Mouse (Mus musculus): ENCODE measurements around the gene Klhl3. TPM values are rescaled to one million over a fixed set of nuclear protein-coding genes. Genes with fewer than 3 reads are reported as not detected.

Gene Klhl3
- total and polyA plus RNA-seq, 2 experiments: 3.2 to 4.0 TPM

DNA sequence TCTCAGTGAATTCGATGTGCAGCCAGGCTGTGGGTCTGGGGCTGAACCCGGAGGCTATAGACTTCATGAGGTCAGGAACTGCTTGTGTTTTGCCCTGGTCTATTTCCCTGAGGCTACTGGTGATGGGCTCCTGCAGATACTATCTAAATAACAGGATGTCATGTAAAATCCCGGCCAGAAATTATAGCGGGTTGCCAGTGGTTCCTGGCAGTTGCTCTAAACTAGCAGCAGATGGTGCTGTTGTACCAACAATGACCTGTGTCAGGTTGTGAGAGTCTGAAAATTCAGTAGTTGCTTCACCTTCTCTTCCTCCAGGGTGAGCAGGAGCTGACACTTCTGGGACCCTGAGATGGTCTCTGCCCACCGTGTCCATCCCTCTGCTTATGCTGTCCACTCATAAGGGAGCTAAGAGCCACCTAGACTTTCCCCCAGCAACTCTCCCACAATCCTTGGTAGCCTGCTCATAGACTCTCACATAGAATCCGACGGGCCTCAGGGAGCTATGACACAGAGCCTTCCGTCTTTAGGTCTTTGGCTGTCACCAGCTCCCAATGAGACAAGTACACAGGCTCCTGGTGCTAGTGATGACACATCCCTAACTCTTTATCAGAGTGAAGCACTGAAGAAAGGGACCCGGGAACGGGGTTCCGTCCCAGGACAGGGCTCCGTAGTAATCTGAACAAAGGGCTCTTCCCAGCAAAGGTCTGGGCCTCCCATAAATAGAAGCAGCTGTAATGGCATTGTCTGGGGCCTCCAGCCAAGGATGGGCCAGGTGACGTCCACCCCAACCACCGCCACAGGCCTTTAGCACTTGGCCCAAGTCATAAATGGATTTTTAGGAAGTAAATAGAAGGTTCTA is 101.1 kb downstream of the Klhl3 start:
- Histone ChIP-seq H3K27me3 (ENCODE audit: control insufficient read depth, insufficient read depth, low read length) (no peaks in the 10 kb centered on the region), H3K9ac (ENCODE audit: low read depth, low read length) (no peak overlapping the region)
- peak; percentile 38 for DNase-seq (ENCODE audit: extremely low read depth, low read depth, low spot score)

DNA sequence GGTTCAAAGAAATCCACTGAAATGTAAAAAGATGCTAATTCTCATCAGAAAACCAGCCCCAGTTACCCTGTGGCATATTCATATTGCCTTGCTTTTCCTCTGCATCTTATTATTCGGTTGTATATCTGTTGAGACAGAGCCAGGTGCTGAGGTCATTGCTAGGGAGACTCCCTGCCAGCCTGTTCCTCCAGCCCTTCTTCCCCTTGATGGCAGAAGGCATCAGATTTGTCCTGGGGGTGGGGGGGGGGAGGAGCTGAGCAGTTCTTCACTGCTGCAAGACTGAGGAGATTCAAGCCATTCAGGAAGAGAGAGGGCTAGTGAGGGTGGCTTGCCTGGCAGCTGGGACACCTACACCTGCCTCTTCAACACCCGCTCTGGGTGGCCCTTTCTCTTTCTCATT is 101.9 kb downstream of the Klhl3 start:
- Histone ChIP-seq H3K4me1 (ENCODE audit: control insufficient read depth, insufficient read depth, low read length) (no peaks in the 10 kb centered on the region), H3K27me3 (ENCODE audit: control insufficient read depth, insufficient read depth, low read length) (no peaks in the 10 kb centered on the region), H3K9ac (ENCODE audit: low read depth, low read length) (no peak overlapping the region), H3K4me3 (ENCODE audit: insufficient read depth, low read depth, low read length) (no peak overlapping the region), H3K79me2 (ENCODE audit: control insufficient read depth, insufficient read depth, low read length) (no peaks in the 10 kb centered on the region), H3K27ac (replicated peaks; ENCODE audit: insufficient read depth, low read depth, low read length) (no peak overlapping the region), H3K36me3 (ENCODE audit: control insufficient read depth, insufficient read depth, low read length) (peaks cover 3% of the 10 kb centered on the region; the same call in 1 of the 2 replicates)
- TF ChIP-seq CTCF (IDR thresholded peaks at IDR 0.05; ENCODE audit: low read depth, low read length) (no peak), POLR2A (IDR thresholded peaks at IDR 0.05; ENCODE audit: extremely low read depth, insufficient read depth, low read length) (no peak)
- DNase-seq (ENCODE audit: extremely low read depth, low read depth, low spot score): no peak
- WGBS: 72% methylated on average over 2 of the region's 2 CpGs

More for the DNA sequence above, 101.1 kb downstream of the Klhl3 start:
- TF ChIP-seq POLR2A (IDR thresholded peaks at IDR 0.05; ENCODE audit: extremely low read depth, insufficient read depth, low read length): no peak
- TF ChIP-seq CTCF (IDR thresholded peaks at IDR 0.05; ENCODE audit: low read depth, low read length): peak; percentile 51; the same call in 1 of the 2 replicates
- H3K4me3 ChIP-seq (ENCODE audit: insufficient read depth, low read depth, low read length): no peak overlapping the region
- H3K36me3 ChIP-seq (ENCODE audit: control insufficient read depth, insufficient read depth, low read length): peaks cover 3% of the 10 kb centered on the region; the same call in 1 of the 2 replicates
- no peak overlapping the region for H3K27ac ChIP-seq (replicated peaks; ENCODE audit: insufficient read depth, low read depth, low read length)
- no peaks in the 10 kb centered on the region for H3K4me1 ChIP-seq (ENCODE audit: control insufficient read depth, insufficient read depth, low read length)
- H3K79me2 ChIP-seq (ENCODE audit: control insufficient read depth, insufficient read depth, low read length): no peaks in the 10 kb centered on the region
- 65% methylated on average over 14 of the region's 14 CpGs for WGBS

- Histone ChIP-seq H3K36me3 (ENCODE audit: control insufficient read depth, insufficient read depth, low read length) (peaks cover 3% of the 10 kb centered on the region; the same call in 1 of the 2 replicates), H3K9ac (ENCODE audit: low read depth, low read length) (no peak overlapping the region), H3K4me1 (ENCODE audit: control insufficient read depth, insufficient read depth, low read length) (no peaks in the 10 kb centered on the region), H3K4me3 (ENCODE audit: insufficient read depth, low read depth, low read length) (no peak overlapping the region), H3K27ac (replicated peaks; ENCODE audit: insufficient read depth, low read depth, low read length) (no peak overlapping the region), H3K79me2 (ENCODE audit: control insufficient read depth, insufficient read depth, low read length) (no peaks in the 10 kb centered on the region), H3K27me3 (ENCODE audit: control insufficient read depth, insufficient read depth, low read length) (no peaks in the 10 kb centered on the region)
- DNase-seq (ENCODE audit: extremely low read depth, low read depth, low spot score): no peak
- no peak for TF ChIP-seq CTCF (IDR thresholded peaks at IDR 0.05; ENCODE audit: low read depth, low read length)
- no peak for TF ChIP-seq POLR2A (IDR thresholded peaks at IDR 0.05; ENCODE audit: extremely low read depth, insufficient read depth, low read length)
- WGBS: 96% methylated on average over 7 of the region's 7 CpGs
These were observed 103.0 kb downstream of the Klhl3 start for GRCm38 (mm10) chr13:58010416-58010815.

GRCm38 (mm10) chr13:58009275-58009674 is 104.1 kb downstream of the Klhl3 start:
- Histone ChIP-seq H3K4me3 (ENCODE audit: insufficient read depth, low read depth, low read length) (no peak overlapping the region), H3K4me1 (ENCODE audit: control insufficient read depth, insufficient read depth, low read length) (no peaks in the 10 kb centered on the region), H3K27me3 (ENCODE audit: control insufficient read depth, insufficient read depth, low read length) (no peaks in the 10 kb centered on the region), H3K79me2 (ENCODE audit: control insufficient read depth, insufficient read depth, low read length) (no peaks in the 10 kb centered on the region), H3K36me3 (ENCODE audit: control insufficient read depth, insufficient read depth, low read length) (peaks cover 3% of the 10 kb centered on the region; the same call in 1 of the 2 replicates), H3K9ac (ENCODE audit: low read depth, low read length) (no peak overlapping the region), H3K27ac (replicated peaks; ENCODE audit: insufficient read depth, low read depth, low read length) (no peak overlapping the region)
- TF ChIP-seq CTCF (IDR thresholded peaks at IDR 0.05; ENCODE audit: low read depth, low read length) (no peak), POLR2A (IDR thresholded peaks at IDR 0.05; ENCODE audit: extremely low read depth, insufficient read depth, low read length) (no peak)
- DNase-seq (ENCODE audit: extremely low read depth, low read depth, low spot score): no peak
- 91% methylated on average over 13 of the region's 13 CpGs for WGBS

DNA sequence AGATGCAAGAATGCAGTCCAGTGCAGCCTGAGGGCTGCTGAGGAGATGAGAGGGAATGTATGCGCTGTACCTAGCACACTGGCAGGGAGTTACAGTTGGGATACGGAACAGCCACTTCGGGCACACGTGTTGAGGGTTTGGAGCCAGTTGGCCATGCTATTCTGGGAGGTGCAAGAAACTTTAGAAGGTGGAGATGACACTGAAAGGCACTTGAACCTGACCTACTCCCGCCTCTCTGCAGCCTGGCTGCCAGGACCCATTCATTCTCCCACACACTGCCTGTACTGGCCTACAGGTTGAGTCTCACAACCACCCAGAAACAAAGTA is 105.4 kb downstream of the Klhl3 start:
- H3K27me3 ChIP-seq (ENCODE audit: control insufficient read depth, insufficient read depth, low read length): no peaks in the 10 kb centered on the region
- peaks cover 5% of the 10 kb centered on the region; the same call in 1 of the 2 replicates for H3K36me3 ChIP-seq (ENCODE audit: control insufficient read depth, insufficient read depth, low read length)
- H3K9ac ChIP-seq (ENCODE audit: low read depth, low read length): no peak overlapping the region
- 93% methylated on average over 5 of the region's 5 CpGs for WGBS
- H3K4me3 ChIP-seq (ENCODE audit: insufficient read depth, low read depth, low read length): no peak overlapping the region
- no peak for DNase-seq (ENCODE audit: extremely low read depth, low read depth, low spot score)
- H3K27ac ChIP-seq (replicated peaks; ENCODE audit: insufficient read depth, low read depth, low read length): no peak overlapping the region
- H3K4me1 ChIP-seq (ENCODE audit: control insufficient read depth, insufficient read depth, low read length): no peaks in the 10 kb centered on the region
- TF ChIP-seq CTCF (IDR thresholded peaks at IDR 0.05; ENCODE audit: low read depth, low read length) (no peak), POLR2A (IDR thresholded peaks at IDR 0.05; ENCODE audit: extremely low read depth, insufficient read depth, low read length) (no peak)
- no peaks in the 10 kb centered on the region for H3K79me2 ChIP-seq (ENCODE audit: control insufficient read depth, insufficient read depth, low read length)
